Mouse (Mus musculus) monocyte, adult 2 months (primary cell): ENCODE measurements around the gene A130010J15Rik.

ENCODE experiments used
- DNase-seq, 2 experiments: peaks; one replicate each; pipeline ENCODE4 v3.0.0; 2022; ENCODE audit warnings: low spot score in 2 of 2, low read depth in 1 of 2

Gene A130010J15Rik

DNA sequence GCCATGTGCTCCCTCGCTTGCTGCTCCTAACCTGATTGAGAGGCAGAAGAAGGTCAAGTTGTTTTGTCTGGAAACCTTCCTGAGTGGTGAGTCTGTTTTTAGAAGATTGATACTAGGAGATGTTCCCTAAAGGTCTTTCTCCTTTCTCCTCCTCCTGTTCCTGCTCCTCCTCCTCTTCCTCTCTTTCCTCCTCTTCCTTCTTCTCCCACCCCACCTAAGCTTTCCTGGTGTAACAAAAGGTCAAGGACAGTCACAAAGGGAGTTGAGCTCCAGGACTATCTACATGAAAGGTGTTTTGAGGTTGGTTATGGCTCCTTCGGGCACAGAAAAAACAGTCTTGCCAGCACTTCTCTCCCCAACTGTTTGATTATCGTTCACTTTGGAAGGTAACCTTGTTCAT lies at the start of gene A130010J15Rik:
Gene A130010J15Rik, plus strand, starts transcription at position 301 of the 400 bp plus-strand sequence.
- no peak for DNase-seq

DNA sequence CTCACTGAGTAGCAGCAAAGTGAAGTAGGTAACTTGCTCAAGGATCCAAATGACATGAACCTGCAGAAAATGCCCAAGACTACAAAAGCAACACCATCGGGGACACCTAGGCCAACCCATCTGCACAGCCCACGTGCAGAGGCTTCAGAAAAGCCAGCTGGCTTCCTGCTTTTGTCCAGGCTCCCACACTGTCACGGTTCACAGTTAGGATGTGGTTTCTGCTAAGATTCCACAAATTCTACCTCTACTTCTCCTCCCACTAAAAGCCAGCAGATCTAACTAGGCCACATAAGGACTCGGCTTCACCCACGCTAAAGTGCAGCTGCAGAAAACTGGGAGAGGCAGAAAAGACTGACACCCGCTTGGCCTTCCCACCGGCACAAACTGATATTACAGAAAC lies 45.1 kb upstream of the A130010J15Rik start:
- DNase-seq: no peak

GRCm38 (mm10) chr1:193123290-193123689 lies 44.6 kb upstream of the A130010J15Rik start:
- no peak for DNase-seq

GRCm38 (mm10) chr1:193125835-193126234 lies 42.0 kb upstream of the A130010J15Rik start:
- no peak for DNase-seq

GRCm38 (mm10) chr1:193128055-193128454 lies 39.8 kb upstream of the A130010J15Rik start:
- DNase-seq: no peak

- DNase-seq: no peak
Measured at GRCm38 (mm10) chr1:193129321-193129720, 38.5 kb upstream of the A130010J15Rik start.

DNA sequence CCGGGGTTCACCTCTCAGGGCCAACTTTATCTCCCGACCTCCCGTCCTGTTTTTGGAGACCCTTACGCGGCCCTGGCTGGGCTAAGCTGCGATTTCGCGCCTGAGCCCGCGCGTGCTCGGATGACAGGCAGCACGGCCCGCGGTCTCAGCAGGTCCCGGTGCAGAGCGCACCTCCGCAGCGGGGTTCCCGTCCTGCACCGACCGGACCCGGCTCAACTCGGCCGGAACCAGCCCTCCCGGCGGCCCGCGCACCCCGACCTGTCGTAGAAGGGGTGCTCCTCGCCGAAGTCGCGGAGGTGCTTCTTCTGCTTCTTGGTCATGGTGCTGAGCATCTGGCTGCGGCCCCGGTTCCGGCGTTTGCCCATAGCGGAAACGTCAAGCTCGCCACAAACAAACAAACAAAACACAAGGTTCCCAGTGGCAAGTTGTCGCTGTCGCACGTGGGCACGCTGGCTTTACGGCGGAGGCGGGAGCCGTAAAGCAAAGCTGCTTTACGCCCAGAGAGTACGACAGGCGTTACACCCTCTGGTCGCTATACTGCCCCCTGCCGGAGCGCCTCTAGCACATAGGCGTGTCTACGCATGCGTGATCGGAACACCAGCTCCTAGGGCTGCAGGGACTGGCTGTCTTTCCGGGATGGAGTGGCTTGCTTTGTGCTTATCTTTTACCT lies 37.9 kb upstream of the A130010J15Rik start, which contains the start of gene Diexf:
Gene Diexf, minus strand, starts transcription at position 487 of the 670 bp plus-strand sequence.
- peak; percentile 88 to 92 for DNase-seq

DNA sequence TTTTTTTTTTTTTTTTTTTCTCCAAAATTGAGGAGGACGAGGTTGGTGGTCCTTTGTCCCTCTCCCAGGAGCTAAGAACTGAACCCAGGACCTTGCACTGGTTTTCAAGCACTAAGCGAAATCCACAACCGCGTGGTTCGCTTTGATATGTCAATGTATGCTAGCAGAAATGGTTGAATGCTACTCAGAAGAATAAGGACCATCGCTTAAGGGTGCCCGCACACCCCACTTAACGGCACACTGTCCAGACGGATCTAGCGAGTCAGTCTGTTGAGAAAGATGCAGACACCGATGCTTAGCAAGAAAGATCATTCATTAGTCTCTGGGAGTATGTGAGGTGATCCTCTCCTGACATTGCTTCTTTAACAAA lies 37.4 kb upstream of the A130010J15Rik start:
- no peak for DNase-seq

- no peak for DNase-seq
Measured at GRCm38 (mm10) chr1:193130839-193131238, 37.0 kb upstream of the A130010J15Rik start.

GRCm38 (mm10) chr1:193131311-193131948 lies 36.4 kb upstream of the A130010J15Rik start:
- no peak for DNase-seq

DNA sequence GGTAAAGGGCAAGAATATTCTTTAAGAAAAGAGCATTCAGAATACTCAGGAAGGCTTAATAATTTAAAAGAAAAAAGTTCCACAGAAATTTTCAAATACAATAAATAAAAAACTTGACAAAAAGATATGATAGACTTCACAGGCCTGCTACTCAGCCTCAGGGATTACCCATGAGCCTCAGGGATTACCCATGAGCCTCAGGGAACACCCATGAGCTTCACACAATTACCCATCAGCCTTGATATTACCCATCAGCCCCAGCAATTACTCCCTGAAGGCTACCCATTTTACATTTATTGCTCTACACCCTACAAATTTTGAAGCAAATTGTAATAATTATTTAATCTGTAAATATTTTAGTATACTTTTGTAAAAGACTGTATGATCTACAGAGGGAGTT lies 35.5 kb upstream of the A130010J15Rik start:
- no peak for DNase-seq

DNA sequence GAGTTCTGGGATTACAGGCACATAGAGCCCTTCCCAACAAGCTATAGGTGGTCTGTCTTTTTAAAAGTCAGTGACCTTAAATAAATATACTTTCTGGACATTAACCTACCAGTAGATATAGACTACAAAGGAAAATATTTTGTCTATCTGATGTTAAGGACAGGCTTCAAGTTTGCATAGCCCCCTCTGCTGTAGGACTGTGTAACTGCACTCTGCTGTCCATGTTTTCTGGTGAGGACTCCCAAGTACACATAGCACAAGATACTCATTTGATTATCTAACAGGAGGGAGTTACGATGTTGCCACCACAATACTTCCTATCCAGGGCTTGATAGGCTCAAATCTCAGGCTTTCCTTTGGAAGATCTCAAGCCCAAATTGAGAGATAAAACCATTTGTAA lies 34.1 kb upstream of the A130010J15Rik start:
- no peak for DNase-seq

- DNase-seq: no peak
Measured at GRCm38 (mm10) chr1:193138087-193138486, 29.8 kb upstream of the A130010J15Rik start.

- no peak for DNase-seq
Measured at GRCm38 (mm10) chr1:193138669-193139068, 29.2 kb upstream of the A130010J15Rik start.

DNA sequence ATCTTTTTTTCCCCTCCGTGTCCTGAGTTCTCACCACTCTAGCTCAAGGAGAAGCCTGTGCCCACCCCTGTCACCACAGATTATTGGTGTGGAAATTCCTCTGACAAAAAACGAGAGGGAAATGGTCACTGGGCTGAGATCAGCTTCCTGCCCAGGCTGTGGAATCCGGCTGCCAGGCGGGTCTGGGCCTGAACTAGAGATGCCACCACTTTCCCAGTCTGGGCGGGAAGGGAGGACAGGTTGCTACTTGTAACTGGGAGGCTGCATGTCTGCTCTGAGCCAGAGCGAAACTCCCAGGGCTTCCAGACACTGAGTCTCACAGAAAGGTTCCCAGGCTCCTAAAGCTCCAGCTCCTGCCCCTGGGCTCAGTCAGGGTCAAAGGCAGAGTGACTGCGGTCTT lies 26.7 kb upstream of the A130010J15Rik start:
- no peak for DNase-seq

GRCm38 (mm10) chr1:193142517-193143062 lies 25.3 kb upstream of the A130010J15Rik start:
- DNase-seq: no peak

DNA sequence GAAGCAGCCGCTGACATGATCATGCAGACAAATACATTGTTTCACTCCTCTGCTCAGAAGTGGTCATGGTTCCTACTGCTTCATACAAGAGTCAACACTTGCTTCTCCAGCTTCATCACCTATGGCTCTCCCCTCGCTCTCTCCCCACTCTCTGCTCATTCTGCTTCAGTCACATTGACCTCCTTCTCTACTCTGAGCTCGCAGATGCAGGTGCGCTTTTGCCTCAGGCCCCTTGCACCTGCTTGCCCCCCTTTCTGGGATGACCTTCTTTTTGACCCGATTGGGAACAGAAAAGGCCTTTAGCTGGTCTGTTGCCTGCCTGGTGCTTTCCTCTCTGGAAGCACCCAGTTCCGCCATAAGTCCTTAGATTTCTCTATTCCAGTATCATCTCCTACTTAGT lies 23.3 kb upstream of the A130010J15Rik start:
- no peak for DNase-seq

DNA sequence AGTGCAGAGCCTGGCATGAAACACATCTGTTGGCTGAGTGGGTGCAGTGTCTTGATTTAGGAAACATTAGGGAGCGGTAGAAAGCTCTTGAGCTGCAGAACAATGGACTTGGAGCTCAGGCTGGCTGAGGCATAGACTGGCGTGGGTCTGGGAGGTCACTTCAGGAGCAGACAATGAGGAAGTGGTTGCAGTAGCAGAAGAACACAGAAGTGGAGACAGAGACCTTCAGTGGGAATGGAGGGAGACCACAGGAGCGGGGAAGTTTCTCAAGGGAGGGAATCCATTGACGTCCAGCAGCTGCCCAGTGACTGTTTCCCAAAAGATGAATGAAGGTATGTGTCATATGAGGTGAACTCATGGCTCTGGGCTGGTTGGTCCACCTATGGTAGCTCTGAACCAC lies 22.7 kb upstream of the A130010J15Rik start:
- no peak for DNase-seq

DNA sequence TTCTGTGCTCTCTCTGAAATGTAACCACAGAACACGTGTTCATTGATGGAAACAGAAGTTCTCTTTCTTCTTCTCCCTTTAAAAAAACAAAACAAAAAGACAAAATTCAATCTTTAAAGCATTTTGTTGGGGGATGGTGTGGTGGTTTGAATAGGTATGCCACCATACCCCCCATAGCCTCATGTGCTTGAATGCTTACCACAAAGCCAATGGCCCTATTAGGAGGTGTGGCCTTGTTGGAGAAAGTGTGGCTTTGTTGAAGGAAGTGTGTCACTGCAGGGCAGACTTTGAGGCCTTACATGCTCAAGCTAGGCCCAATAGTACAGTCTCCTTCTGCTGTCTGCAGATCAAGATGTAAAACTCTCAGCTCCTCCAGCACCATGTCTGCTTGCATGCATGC lies 21.4 kb upstream of the A130010J15Rik start:
- DNase-seq: no peak

- no peak for DNase-seq
Measured at GRCm38 (mm10) chr1:193149231-193149630, 18.6 kb upstream of the A130010J15Rik start.

DNA sequence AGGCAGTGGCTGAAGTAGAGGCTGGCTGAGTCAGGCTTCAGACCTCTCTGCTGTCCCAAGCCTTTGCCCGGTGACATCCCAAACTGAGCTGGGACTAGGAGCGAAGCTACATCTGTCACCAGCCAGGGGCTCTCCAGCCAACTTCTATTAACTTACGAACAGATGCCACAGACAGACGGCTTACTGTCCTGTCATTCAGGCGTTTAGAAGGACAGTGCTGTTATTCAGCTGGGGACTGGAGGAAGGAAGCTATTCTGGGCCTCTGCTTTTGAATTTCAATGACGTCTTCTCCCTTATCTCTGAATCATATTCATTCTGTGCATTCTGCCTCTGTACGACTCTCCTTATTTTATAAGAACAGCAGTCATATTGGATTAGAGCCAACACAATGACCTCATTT lies 16.7 kb upstream of the A130010J15Rik start:
- DNase-seq: no peak

- no peak for DNase-seq
Measured at GRCm38 (mm10) chr1:193152872-193153271, 15.0 kb upstream of the A130010J15Rik start, which contains the start of gene Irf6. Gene Irf6, plus strand, starts transcription at chr1:193153111.
